Mouse (Mus musculus) small intestine, adult 2 months (tissue): ENCODE results near the gene Cdkn3.

Experiments used
- CTCF ChIP-seq: fragments of 200-500 bp; IDR thresholded peaks from 2 replicates; pipeline ENCODE4 v1.5.1; 2012; ENCODE audit warnings: low read depth, mild to moderate bottlenecking, control low read depth, inconsistent platforms, low read length, moderate library complexity, mixed read lengths; ENCODE audit not compliant: insufficient replicate concordance, insufficient read length; ENCODE audit errors: extremely low read depth
- POLR2A ChIP-seq: fragments of 200-500 bp; IDR thresholded peaks from 2 replicates; pipeline ENCODE4 v1.6.1; 2012; ENCODE audit warnings: low read depth, mild to moderate bottlenecking, control low read depth, inconsistent platforms, low read length, moderate library complexity

DNA sequence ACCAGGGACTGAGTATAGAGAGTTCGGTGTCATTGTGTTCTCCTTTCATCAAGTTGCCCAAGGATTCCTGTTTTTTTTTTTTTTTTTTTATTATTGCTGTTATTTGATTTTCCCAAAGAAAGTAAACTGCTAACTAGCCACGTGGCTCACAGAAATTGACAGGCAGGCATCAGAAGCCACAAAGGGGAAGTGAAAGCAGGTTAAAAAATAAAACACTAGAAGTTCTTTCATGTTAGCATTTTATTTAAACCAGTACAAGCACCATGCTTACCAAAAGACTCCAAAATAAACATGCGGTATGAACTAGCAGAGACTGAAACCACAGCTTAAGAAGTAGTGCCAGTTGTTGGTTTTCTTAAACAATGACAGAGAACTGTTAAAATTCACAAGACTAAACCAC is 47.6 kb downstream of the Cdkn3 start:
- no peak for TF ChIP-seq CTCF
- TF ChIP-seq POLR2A: no peak
